8 mouse cellular contexts compared by ENCODE assay signal in genomic region chr6:99600168-99600793, GRCm38 (mm10).
DNase-seq lines count a peak whose midpoint lies in the region; ATAC-seq and TF ChIP-seq lines count a peak whose summit lies in the region.

No protein-coding gene starts in this region.

- H3K9me3 ChIP-seq in liver, embryonic 14.5 days (ENCODE audit: control insufficient read depth, low read length) = no peaks in the 10 kb centered on the region
- no peaks in the 10 kb centered on the region for H3K9me3 ChIP-seq in liver, embryonic 12.5 days (replicated peaks)
- H3K9me3 ChIP-seq in embryonic facial prominence, embryonic 10.5 days = no peaks in the 10 kb centered on the region
- no peaks in the 10 kb centered on the region for H3K9me3 ChIP-seq in midbrain, embryonic 16.5 days (replicated peaks; ENCODE audit: control insufficient read depth, low read length, poor library complexity, severe bottlenecking)

- H3K36me3 ChIP-seq in liver, embryonic 14.5 days (replicated peaks; ENCODE audit: control insufficient read depth, insufficient read depth, low read depth) = no peaks in the 10 kb centered on the region
- no peaks in the 10 kb centered on the region for H3K36me3 ChIP-seq in liver, embryonic 12.5 days
- H3K36me3 ChIP-seq in embryonic facial prominence, embryonic 10.5 days (replicated peaks) = no peaks in the 10 kb centered on the region
- H3K36me3 ChIP-seq in midbrain, embryonic 16.5 days (ENCODE audit: control insufficient read depth, insufficient read depth, low read length) = no peaks in the 10 kb centered on the region

- no peaks in the 10 kb centered on the region for H3K4me1 ChIP-seq in liver, embryonic 14.5 days (replicated peaks; ENCODE audit: control insufficient read depth in 2 of 2, insufficient read depth in 2 of 2, low read length in 1 of 2)
- no peaks in the 10 kb centered on the region for H3K4me1 ChIP-seq in liver, embryonic 12.5 days
- peaks cover 33% of the 10 kb centered on the region for H3K4me1 ChIP-seq in embryonic facial prominence, embryonic 10.5 days
- peaks cover 7% of the 10 kb centered on the region; the same call in 1 of the 2 replicates for H3K4me1 ChIP-seq in midbrain, embryonic 16.5 days (ENCODE audit: control insufficient read depth, insufficient read depth, low read length)

- no peak overlapping the region for H3K27ac ChIP-seq in liver, embryonic 14.5 days
- no peak overlapping the region for H3K27ac ChIP-seq in liver, embryonic 12.5 days
- H3K27ac ChIP-seq in embryonic facial prominence, embryonic 10.5 days (replicated peaks) = no peak overlapping the region
- no peak overlapping the region for H3K27ac ChIP-seq in midbrain, embryonic 16.5 days (ENCODE audit: low read length)

- H3K9ac ChIP-seq in liver, embryonic 14.5 days (replicated peaks) = no peak overlapping the region
- H3K9ac ChIP-seq in liver, embryonic 12.5 days = no peak overlapping the region
- H3K9ac ChIP-seq in midbrain, embryonic 16.5 days (ENCODE audit: low read depth, low read length) = no peak overlapping the region; the same call in 1 of the 2 replicates

- intact Hi-C loops in heart, postnatal 36 days (cut with DNase I) = loop anchor here (1.0 to 10.0 kb wide), 7 partner anchors 555 to 1835 kb away; no protein-coding TSS in a partner anchor

- DNase-seq in liver, embryonic 14.5 days (ENCODE audit: low read depth in 3 of 3, low spot score in 3 of 3) = peak in 2 of 3 experiments; percentile 3 to 7
- DNase-seq in adrenal gland, postnatal 14 days = peak; percentile 56
- peak; percentile 60 for DNase-seq in embryonic facial prominence, embryonic 10.5 days (ENCODE audit: low spot score)
- peak; percentile 33 to 42 for DNase-seq in heart, postnatal 36 days
- peak; percentile 49 for DNase-seq in layer of hippocampus, adult 9-11 months
- DNase-seq in thymus, postnatal 25 days = peak; percentile 73

- ATAC-seq in liver, embryonic 14.5 days (ENCODE audit: insufficient read depth) = no peak
- no peak for ATAC-seq in liver, embryonic 12.5 days
- ATAC-seq in midbrain, embryonic 16.5 days = peak; percentile 84

- WGBS in liver, embryonic 14.5 days (ENCODE audit: insufficient replicate concordance) = 27% methylated on average over 10 of the region's 10 CpGs
- WGBS in liver, embryonic 12.5 days (ENCODE audit: insufficient replicate concordance) = 33% methylated on average over 10 of the region's 10 CpGs
- WGBS in embryonic facial prominence, embryonic 10.5 days = 43% methylated on average over 10 of the region's 10 CpGs
- 23% methylated on average over 10 of the region's 10 CpGs for WGBS in midbrain, embryonic 16.5 days

- no peaks in the 10 kb centered on the region for H3K27me3 ChIP-seq in liver, embryonic 14.5 days (ENCODE audit: control insufficient read depth, insufficient read depth, low read length)
- H3K27me3 ChIP-seq in liver, embryonic 12.5 days (replicated peaks) = no peaks in the 10 kb centered on the region
- H3K27me3 ChIP-seq in embryonic facial prominence, embryonic 10.5 days (replicated peaks; ENCODE audit: low read depth, poor library complexity, severe bottlenecking) = no peaks in the 10 kb centered on the region
- no peaks in the 10 kb centered on the region for H3K27me3 ChIP-seq in midbrain, embryonic 16.5 days (ENCODE audit: control insufficient read depth, insufficient read depth, low read depth, low read length)

- no peak overlapping the region for H3K4me2 ChIP-seq in liver, embryonic 14.5 days (ENCODE audit: low read depth)
- H3K4me2 ChIP-seq in liver, embryonic 12.5 days = no peak overlapping the region
- H3K4me2 ChIP-seq in midbrain, embryonic 16.5 days (ENCODE audit: low read length) = peak overlapping the region; percentile 43

- peak; percentile 18; the same call in 1 of the 2 replicates for TF ChIP-seq CTCF in liver, embryonic 14.5 days (IDR thresholded peaks at IDR 0.05; ENCODE audit: low read depth)

- no peak overlapping the region for H3K4me3 ChIP-seq in liver, embryonic 14.5 days (ENCODE audit: insufficient read depth in 1 of 2, low read depth in 2 of 2, low read length in 2 of 2)
- H3K4me3 ChIP-seq in liver, embryonic 12.5 days = no peak overlapping the region
- H3K4me3 ChIP-seq in embryonic facial prominence, embryonic 10.5 days = no peak overlapping the region
- no peak overlapping the region for H3K4me3 ChIP-seq in midbrain, embryonic 16.5 days (ENCODE audit: low read depth, low read length)

- TF ChIP-seq EP300 in liver, embryonic 14.5 days (IDR thresholded peaks at IDR 0.05; ENCODE audit: low read depth) = no peak

Comparison
In these comparisons a context has a peak if more than half of its experiments do, and no peak if none do; other contexts are left out.
1. DNase-seq: peak in every context shown above with its lines; median percentile 73 in thymus, postnatal 25 days; 60 in embryonic facial prominence, embryonic 10.5 days; 56 in adrenal gland, postnatal 14 days; 49 in layer of hippocampus, adult 9-11 months; 38 in heart, postnatal 36 days; 5 in liver, embryonic 14.5 days.